Mouse (Mus musculus) thymus, postnatal 36 days (tissue): ENCODE results near the gene Itfg2.

Experiments used
- DNase-seq, 2 experiments: peaks; one replicate each; pipeline ENCODE4 v3.0.0; 2022; ENCODE audit warnings: mixed read lengths in 2 of 2

Itfg2 gene

GRCm38 (mm10) chr6:128433566-128433965 is 8.8 kb upstream of the Itfg2 start:
- DNase-seq: no peak

DNA sequence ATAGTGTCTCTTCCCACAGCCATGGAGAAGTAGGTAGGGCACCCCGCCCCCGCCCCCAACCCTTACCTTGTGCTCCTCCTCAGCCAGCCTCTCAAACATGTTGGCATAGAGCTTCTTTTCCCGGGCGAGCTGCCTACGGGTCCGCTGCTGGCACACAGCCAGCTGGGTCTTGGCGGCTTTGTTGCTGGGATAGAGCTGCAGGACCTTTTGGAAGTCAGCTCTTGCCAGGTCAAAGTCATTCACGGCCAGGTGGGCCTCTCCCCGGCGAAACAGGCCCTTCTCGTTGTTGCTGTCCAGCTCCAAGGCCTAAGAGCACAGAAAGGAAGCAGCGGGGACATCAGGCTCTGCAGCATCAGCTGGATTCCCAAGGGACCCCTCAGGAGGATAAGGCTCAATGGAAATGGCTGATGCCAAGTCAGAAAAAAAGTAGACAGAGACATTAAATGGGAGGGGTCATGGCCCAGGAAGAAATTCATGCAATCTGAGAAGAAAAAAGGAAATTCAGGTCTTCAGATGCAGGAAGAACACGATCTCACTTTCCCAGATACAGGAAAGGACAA is 7.7 kb upstream of the Itfg2 start:
- DNase-seq: no peak

GRCm38 (mm10) chr6:128429826-128430225 is 5.1 kb upstream of the Itfg2 start:
- no peak for DNase-seq

DNA sequence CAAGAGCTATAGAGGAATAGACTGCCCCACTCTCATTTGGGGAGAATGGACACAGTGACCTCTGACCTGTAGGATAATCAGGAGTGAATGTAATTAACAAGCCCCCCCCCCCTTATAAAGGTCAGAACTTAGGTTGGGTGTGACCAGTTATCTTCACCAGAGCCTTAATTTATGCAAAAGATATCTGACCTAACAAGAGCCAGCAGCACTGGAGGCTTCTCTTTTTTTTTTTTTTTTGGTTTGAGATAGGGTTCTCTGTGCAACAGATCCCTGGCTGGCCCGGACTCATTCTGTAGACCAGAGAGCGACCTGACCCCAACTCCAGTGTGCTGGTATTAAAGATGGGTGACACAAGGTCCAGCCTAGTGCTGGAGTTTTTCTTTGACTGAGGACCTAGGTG is 4.6 kb upstream of the Itfg2 start:
- DNase-seq: no peak

GRCm38 (mm10) chr6:128427571-128427970 is 2.8 kb upstream of the Itfg2 start:
- DNase-seq: no peak

DNA sequence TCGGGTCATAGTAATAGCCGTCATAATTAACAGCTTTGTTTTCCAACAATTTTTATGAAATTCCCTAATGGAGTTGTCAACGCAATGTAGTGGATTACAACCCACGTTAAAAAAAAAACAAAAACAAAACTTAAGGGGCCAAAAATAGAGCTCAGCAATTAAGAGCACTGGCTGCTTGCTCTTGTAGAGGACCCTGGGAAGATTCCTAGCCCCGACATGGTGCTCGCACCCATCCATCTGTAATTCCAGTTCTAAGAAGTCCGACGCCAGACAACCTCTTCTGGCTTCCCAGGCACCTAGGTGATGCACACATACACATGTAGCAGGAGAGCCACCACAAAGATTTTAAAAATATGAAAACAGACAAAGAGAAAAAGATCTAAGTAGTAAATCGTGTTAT is 315 bp upstream of the Itfg2 start:
- no peak for DNase-seq

GRCm38 (mm10) chr6:128423496-128424268 is 1.0 kb downstream of the Itfg2 start:
- DNase-seq: no peak

GRCm38 (mm10) chr6:128421480-128421879 is 3.3 kb downstream of the Itfg2 start:
- no peak for DNase-seq

DNA sequence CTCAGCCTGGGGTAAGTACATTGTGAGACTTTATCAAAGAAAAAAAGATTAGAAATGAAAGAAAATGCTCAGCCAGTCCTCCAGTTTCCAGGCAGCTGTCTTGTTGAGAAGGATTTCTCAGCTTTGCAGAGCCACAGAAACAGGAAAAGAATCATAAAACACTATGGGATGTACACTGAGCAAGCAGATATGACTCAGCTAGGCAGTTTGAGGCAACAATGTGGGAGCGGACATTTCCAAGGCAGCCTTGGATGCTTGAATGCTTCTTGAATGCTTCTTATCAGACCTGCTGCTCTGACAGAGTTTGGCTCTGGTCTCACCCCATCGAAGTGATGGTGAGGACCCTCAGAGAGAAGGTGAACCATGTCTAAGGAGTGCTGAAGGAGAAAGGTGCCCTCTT is 3.7 kb downstream of the Itfg2 start:
- DNase-seq: no peak

DNA sequence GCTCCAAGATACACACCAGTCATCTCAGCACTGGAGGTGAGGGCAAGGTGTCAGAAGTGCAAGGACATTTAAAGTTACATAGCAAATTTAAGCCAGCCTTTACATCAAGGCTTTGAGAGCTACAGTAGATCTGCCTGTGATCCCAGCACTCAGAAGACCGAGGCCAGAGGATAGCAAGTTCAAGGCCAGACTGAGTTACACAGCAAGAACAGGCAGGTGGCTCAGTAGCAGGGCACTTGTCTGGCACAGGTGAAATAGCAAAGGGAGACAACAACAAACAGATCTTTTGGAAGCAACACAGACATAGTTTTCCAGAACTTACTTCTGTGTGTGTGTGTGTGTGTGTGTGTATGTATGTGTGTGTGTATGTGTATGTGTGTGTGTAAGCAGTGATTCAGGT is 6.7 kb downstream of the Itfg2 start:
- no peak for DNase-seq

DNA sequence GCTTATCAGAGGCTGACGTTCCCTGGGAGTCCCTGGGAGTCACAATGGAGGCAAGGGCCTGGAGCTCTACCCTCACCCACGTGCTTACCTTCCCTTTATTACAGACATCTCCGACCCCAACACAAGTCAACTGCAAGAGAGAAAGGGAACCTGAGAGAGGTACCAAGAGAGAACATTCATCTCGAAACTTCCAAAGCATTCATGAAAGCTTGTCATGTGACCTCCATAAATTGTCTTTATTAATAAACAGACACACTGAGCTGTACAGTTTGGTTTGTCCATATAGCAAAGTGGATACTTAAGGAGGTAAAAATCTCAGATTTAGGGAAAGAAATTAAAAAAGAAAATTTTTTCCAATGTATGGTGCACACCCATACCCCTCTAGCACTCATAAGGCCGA is 8.6 kb downstream of the Itfg2 start:
- no peak for DNase-seq

DNA sequence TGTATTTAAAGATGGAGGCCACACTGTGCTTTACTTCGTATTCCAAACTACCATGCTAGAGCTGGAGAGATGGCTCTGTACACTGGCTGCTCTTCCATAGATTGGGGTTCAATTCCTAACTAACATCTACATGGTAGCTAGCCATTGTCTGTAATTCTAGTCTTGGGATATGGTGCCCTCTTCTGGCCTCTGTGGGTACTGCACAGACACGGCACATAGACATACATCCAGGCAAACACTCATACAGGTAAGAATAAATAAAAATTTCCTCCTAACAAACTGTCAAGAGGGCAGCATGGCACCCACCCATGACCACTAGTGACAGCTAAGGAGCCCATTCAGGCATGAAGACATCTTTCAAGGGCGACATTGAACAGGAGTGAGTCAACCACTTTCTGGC is 13.6 kb downstream of the Itfg2 start:
- peak; percentile 54 to 72 for DNase-seq

DNA sequence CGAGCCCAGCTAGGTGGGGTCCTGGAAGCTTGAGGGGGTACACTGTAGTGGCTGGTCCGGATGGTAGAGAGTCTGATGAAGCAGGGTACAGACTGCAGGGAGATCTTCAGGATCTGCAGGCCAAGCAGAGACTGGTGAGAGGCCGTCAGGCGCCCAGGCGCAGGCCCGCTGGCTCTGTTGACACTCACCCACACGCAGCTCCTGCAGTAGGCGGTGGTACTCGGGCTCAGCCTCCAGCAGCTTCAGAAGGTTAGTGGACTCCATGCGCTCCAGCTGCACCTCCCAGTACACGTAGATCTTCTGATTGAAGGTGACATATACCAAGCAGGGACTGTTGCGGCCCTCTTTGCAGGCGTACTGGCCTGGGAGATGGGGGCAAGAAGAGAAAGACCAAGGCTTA is 14.4 kb downstream of the Itfg2 start:
- DNase-seq: no peak

DNA sequence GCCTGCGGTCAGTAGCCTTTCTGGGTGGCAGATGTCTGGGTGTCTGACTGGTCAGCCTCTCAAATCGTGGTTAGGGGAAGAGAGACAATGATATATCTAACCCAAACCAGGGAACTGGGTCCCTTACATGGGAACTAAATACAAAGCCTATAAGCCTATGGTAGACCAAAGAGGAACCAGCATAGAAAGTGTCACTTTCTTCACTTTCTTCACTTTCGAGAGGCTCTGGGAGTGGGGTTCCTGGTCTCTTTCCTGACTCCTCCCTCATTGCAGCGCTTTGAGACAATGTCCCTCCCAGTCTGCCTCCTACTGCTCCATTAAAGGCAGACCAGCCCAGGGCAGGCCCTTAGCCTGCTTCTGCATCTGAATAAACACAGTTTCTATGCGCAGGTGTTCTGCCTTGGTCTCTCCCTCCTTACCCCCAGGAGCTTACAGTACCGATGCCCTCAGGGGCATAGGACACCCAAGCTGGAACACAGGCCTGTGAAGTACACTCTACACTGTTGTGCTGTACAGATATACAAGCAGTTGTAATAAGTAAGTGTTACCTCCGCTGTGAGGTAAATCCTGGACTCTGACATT is 16.1 kb downstream of the Itfg2 start:
- DNase-seq: no peak

DNA sequence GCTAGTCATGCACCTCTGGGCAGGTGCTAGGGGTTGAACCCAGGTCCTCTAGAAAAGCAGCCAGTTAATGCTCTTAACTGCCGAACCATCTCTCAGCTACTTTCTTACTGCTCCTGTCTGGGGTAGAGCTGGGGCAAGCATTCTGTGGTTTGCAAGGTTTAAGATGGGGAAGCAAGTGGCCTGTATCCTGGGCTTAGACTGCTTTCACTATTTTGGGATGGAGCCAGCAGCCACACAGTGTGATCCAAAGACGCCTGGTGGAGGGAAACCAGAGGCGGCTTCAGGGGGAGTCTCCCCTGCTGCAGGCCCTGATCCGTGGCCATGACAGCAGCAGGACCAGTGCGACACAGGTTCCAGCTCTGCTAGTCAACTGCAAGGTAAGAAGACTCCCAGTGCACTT is 20.0 kb downstream of the Itfg2 start:
- no peak for DNase-seq

- no peak for DNase-seq
Observed at GRCm38 (mm10) chr6:128399421-128400185, 25.1 kb downstream of the Itfg2 start.

DNA sequence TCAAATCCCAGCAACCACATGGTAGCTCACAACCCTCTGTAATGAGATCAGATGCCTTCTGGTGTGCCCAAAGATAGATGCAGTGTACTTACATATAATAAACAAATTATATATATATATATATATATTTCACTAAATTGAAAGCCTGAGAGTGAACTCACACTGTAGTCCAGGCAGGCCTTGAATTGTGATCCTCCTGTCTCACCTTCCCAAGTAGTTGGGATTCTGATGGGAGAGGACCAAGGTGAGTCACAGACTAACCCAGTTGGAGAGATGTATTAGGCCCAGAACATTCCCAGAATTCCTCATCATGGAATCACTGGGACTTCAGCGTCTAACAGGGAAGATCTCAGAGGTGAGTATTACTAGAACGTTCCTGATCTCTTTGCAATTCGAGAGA is 25.7 kb downstream of the Itfg2 start, which contains the start of gene Nrip2:
Nrip2 (plus strand) TSS at position 301 of the 400 bp plus-strand sequence.
- no peak for DNase-seq

- DNase-seq: no peak
Observed at GRCm38 (mm10) chr6:128397574-128398261, 27.0 kb downstream of the Itfg2 start.

DNA sequence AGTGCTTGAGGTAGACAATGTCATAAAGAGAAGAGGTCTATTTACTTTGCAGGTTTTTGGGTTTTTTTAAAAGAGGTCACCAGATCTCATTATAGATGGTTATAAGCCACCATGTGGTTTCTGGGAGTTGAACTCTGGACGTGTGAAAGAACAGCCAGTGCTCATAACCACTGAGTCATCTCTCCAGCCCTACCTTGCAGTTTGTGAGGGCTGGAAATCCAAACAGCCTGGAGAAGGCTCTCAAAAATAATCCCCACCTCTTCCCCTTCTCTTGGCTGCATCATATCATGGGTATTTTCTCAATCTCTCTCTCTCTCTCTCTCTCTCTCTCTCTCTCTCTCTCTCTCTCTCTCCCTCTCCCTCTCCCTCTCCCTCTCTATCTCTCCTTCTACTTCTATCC is 34.0 kb downstream of the Itfg2 start:
- no peak for DNase-seq

DNA sequence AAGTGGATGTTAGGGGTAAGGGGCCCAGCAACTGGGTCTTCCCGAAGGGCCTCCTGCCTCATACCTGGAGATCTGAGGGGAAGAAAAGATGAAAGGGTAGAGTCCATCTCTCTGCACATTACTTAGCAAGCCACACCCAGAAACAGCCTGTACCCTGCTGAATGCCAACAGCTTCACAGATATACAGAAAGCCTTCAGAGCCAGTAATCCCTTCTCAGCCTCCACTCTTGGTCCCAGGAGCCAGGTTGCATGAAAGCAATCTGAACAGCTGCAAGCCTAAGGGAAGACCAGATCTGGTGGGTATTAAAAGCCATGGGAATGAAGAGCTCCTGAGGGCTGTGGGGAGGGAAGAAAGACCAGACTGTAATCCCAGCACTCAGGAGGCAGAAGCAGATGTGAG is 35.5 kb downstream of the Itfg2 start:
- DNase-seq: no peak

DNA sequence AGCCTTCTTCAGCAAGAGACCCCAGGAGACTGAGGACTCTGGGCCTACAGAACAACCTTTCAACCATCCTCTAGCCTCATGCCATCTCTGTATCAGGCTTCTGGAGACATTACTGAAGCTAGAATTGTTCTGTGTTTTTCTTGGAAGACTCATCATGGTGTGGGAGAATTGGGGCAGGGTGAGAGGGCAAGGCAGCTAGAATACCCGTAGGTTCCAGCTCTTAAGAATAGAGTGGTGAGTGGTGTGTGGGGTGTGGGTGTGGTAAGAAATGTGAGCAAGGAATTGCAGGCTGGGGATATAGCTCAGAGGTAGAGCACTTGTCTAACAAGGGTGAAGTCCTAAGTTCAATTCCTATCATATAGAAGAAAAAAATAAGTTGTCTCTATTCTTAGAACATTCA is 39.7 kb downstream of the Itfg2 start:
- DNase-seq: no peak

DNA sequence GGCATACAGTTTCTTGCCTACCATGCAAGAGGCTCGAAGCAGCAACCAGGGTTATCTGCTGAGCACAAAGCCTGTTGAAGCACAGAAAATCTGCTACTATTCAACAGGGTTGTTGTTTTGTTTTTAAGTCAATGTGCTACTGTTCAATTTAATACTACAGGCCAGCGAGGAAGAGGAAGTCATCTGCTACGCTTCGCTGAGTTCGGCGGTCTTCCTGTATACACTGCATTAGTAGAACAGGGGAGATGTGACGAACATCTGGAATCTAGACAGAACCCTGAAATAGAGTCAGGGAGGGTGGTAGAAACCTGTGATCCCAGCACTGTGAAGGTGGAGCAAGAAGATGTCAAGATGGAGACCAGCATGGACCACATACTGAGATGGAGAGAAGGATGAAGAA is 41.0 kb downstream of the Itfg2 start:
- no peak for DNase-seq

DNA sequence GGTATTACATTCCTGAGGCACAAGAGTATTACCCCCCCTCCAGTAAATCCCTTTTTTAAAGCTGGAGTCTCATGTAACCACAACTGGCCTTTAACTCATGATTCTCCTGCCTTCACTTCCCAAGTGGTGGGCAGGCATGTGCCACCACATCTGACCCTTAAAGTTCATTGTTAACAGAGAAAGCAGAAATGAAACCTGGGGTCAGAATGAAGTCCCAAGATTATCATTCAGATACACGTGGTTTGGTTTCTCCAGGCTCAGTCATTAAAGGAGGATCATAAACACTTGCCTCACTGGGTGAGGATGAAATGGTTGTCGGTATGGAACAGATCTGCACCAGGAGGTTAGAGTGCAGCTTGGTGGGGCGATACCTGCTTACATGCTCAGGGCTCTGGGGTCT is 43.5 kb downstream of the Itfg2 start:
- no peak for DNase-seq
